Mouse (Mus musculus): ENCODE results near the gene Ropn1. TPM values are rescaled to one million over a fixed set of nuclear protein-coding genes. Genes with fewer than 3 reads are reported as not detected.
"Not testable (repeated sequence)": the region's sequence is repeated elsewhere in the genome, so short reads cannot be mapped to it uniquely, and the experiment has no call there.

The Ropn1 gene
- polyA plus RNA-seq, 1 experiment from 2014 or later, result not detected

- H3K9ac ChIP-seq, result no peak overlapping the region
- no peak for ATAC-seq (ENCODE audit: low FRiP score)
- H3K4me1 ChIP-seq, result peaks cover 8% of the 10 kb centered on the region
- peaks cover 6% of the 10 kb centered on the region; the same call in 1 of the 2 replicates for H3K36me3 ChIP-seq
- H3K4me2 ChIP-seq (replicated peaks), result no peak overlapping the region
- H3K27me3 ChIP-seq, result no peaks in the 10 kb centered on the region
- H3K27ac ChIP-seq, result no peak overlapping the region
- no peaks in the 10 kb centered on the region for H3K9me3 ChIP-seq (replicated peaks)
- 97% methylated on average over 6 of the region's 7 CpGs for WGBS
- no peak overlapping the region for H3K4me3 ChIP-seq
Measured at GRCm38 (mm10) chr16:34694477-34694876, 44.8 kb downstream of the Ropn1 start.

- H3K36me3 ChIP-seq; H3K4me3 ChIP-seq; H3K4me2 ChIP-seq (replicated peaks); H3K27ac ChIP-seq; H3K4me1 ChIP-seq; H3K27me3 ChIP-seq; H3K9me3 ChIP-seq (replicated peaks); ATAC-seq (ENCODE audit: low FRiP score); H3K9ac ChIP-seq: not testable (repeated sequence)
- WGBS, result 86% methylated on average over 3 of the region's 3 CpGs
Measured at GRCm38 (mm10) chr16:34698721-34699120, 49.0 kb downstream of the Ropn1 start.

GRCm38 (mm10) chr16:34700165-34700827, 50.6 kb downstream of the Ropn1 start:
- Histone ChIP-seq H3K9ac (no peak overlapping the region), H3K4me2 (replicated peaks) (no peak overlapping the region), H3K36me3 (peaks cover 14% of the 10 kb centered on the region; the same call in 1 of the 2 replicates), H3K4me3 (no peak overlapping the region), H3K9me3 (replicated peaks) (no peaks in the 10 kb centered on the region), H3K4me1 (no peaks in the 10 kb centered on the region), H3K27ac (no peak overlapping the region), H3K27me3 (no peaks in the 10 kb centered on the region)
- peak; percentile 56 for ATAC-seq (ENCODE audit: low FRiP score)
- 30% methylated on average over 7 of the region's 7 CpGs for WGBS

GRCm38 (mm10) chr16:34700828-34701216, 51.1 kb downstream of the Ropn1 start:
- no peak for ATAC-seq (ENCODE audit: low FRiP score)
- WGBS, result 87% methylated on average over 6 of the region's 6 CpGs
- Histone ChIP-seq H3K4me1 (no peaks in the 10 kb centered on the region), H3K27ac (no peak overlapping the region), H3K9ac (no peak overlapping the region), H3K27me3 (no peaks in the 10 kb centered on the region), H3K36me3 (peaks cover 17% of the 10 kb centered on the region; the same call in 1 of the 2 replicates), H3K4me2 (replicated peaks) (no peak overlapping the region), H3K4me3 (no peak overlapping the region), H3K9me3 (replicated peaks) (no peaks in the 10 kb centered on the region)

GRCm38 (mm10) chr16:34706019-34706418, 56.3 kb downstream of the Ropn1 start:
- no peak overlapping the region for H3K4me2 ChIP-seq (replicated peaks)
- H3K9me3 ChIP-seq (replicated peaks), result no peaks in the 10 kb centered on the region
- H3K4me1 ChIP-seq, result no peaks in the 10 kb centered on the region
- H3K4me3 ChIP-seq, result no peak overlapping the region
- peaks cover 29% of the 10 kb centered on the region; the same call in 1 of the 2 replicates for H3K36me3 ChIP-seq
- no peaks in the 10 kb centered on the region for H3K27me3 ChIP-seq
- ATAC-seq (ENCODE audit: low FRiP score), result no peak
- no peak overlapping the region for H3K27ac ChIP-seq
- 94% methylated on average over 2 of the region's 2 CpGs for WGBS
- H3K9ac ChIP-seq, result no peak overlapping the region

- Histone ChIP-seq H3K4me3 (no peak overlapping the region), H3K9ac (no peak overlapping the region), H3K27me3 (no peaks in the 10 kb centered on the region), H3K4me2 (replicated peaks) (no peak overlapping the region), H3K4me1 (no peaks in the 10 kb centered on the region), H3K36me3 (peaks cover 29% of the 10 kb centered on the region; the same call in 1 of the 2 replicates), H3K27ac (no peak overlapping the region), H3K9me3 (replicated peaks) (no peaks in the 10 kb centered on the region)
- 92% methylated on average over 7 of the region's 7 CpGs for WGBS
- no peak for ATAC-seq (ENCODE audit: low FRiP score)
Measured at GRCm38 (mm10) chr16:34706487-34706946, 56.8 kb downstream of the Ropn1 start.

GRCm38 (mm10) chr16:34711481-34711880, 61.8 kb downstream of the Ropn1 start:
- H3K36me3 ChIP-seq, result peaks cover 22% of the 10 kb centered on the region; the same call in 1 of the 2 replicates
- H3K9me3 ChIP-seq (replicated peaks), result no peaks in the 10 kb centered on the region
- no peak for ATAC-seq (ENCODE audit: low FRiP score)
- H3K4me1 ChIP-seq, result no peaks in the 10 kb centered on the region
- no peak overlapping the region for H3K9ac ChIP-seq
- no peaks in the 10 kb centered on the region for H3K27me3 ChIP-seq
- 79% methylated on average over 3 of the region's 3 CpGs for WGBS
- H3K27ac ChIP-seq, result no peak overlapping the region
- no peak overlapping the region for H3K4me2 ChIP-seq (replicated peaks)
- H3K4me3 ChIP-seq, result no peak overlapping the region

- H3K27me3 ChIP-seq, result no peaks in the 10 kb centered on the region
- no peak overlapping the region for H3K4me2 ChIP-seq (replicated peaks)
- no peak overlapping the region for H3K4me3 ChIP-seq
- H3K27ac ChIP-seq, result no peak overlapping the region
- WGBS, result 98% methylated on average over 3 of the region's 3 CpGs
- peaks cover 18% of the 10 kb centered on the region for H3K36me3 ChIP-seq
- H3K9ac ChIP-seq, result no peak overlapping the region
- ATAC-seq (ENCODE audit: low FRiP score), result no peak
- H3K9me3 ChIP-seq (replicated peaks), result peaks cover under 1% of the 10 kb centered on the region; the same call in 1 of the 2 replicates
- H3K4me1 ChIP-seq, result no peaks in the 10 kb centered on the region
Measured at GRCm38 (mm10) chr16:34725156-34725555, 75.4 kb downstream of the Ropn1 start.

Other genes starting within 250 kb of the Ropn1 start
- 28.3 and 33.2 TPM in 2 replicates for gene Kalrn, start 76.4 kb upstream of the Ropn1 start, polyA plus RNA-seq (2016; fragmentation: Nextera tagmentation; extraction: Ambion mirVana)
- 8.4 and 8.7 TPM in 2 replicates for gene Ccdc14, start 40.7 kb downstream of the Ropn1 start, polyA plus RNA-seq (2016; fragmentation: Nextera tagmentation; extraction: Ambion mirVana)
- gene Mylk, start 95.3 kb downstream of the Ropn1 start, polyA plus RNA-seq (2016; fragmentation: Nextera tagmentation; extraction: Ambion mirVana), result 5.5 and 7.3 TPM in 2 replicates

All from hindbrain, embryonic 12.5 days (tissue).